Mouse (Mus musculus) gastrocnemius, postnatal 10 days (tissue): ENCODE results near the gene Prokr1. TPM values are rescaled to one million over a fixed set of nuclear protein-coding genes. Genes with fewer than 3 reads are reported as not detected.

Source experiments
- total RNA-seq, 2 experiments: library from RNA; stranded (reverse); gene quantifications; 2 replicates each; pipeline ENCODE4 v1.2.3; 2021

Prokr1 gene
- total RNA-seq, 2 experiments from 2014 or later = 3.1 to 3.5 TPM

Other genes with a start within 250 kb of the Prokr1 start
- not detected for gene Gkn1, start 239.8 kb downstream of the Prokr1 start, total RNA-seq
- gene Gkn2, start 217.4 kb downstream of the Prokr1 start, total RNA-seq = not detected
- gene Gkn3, start 201.8 kb downstream of the Prokr1 start, total RNA-seq = 1 to 10 TPM; 1.8 to 2.1 TPM
- gene Bmp10, start 161.7 kb downstream of the Prokr1 start, total RNA-seq = not detected
- gene Arhgap25, start 57.5 kb downstream of the Prokr1 start, total RNA-seq = 1 to 10 TPM; 3.0 to 3.3 TPM
- 1 to 10 TPM; 3.2 to 3.9 TPM for gene Aplf, start 81.5 kb upstream of the Prokr1 start, total RNA-seq
- gene Efcc1, start 140.1 kb upstream of the Prokr1 start, total RNA-seq = 1 to 10 TPM; 1.9 to 2.7 TPM
- gene Gp9, start 187.3 kb upstream of the Prokr1 start, total RNA-seq = not detected
- gene Rab43, start 221.4 kb upstream of the Prokr1 start, total RNA-seq = 10 to 100 TPM; 10.1 to 14.9 TPM
- 1 to 10 TPM; 1.7 to 2.5 TPM for gene Gm45140, start 245.1 kb upstream of the Prokr1 start, total RNA-seq
- 10 to 100 TPM; 22.0 to 26.9 TPM for gene Isy1, start 248.1 kb upstream of the Prokr1 start, total RNA-seq